Mouse (Mus musculus) olfactory bulb, adult 2 months (tissue): Measurements from ENCODE around the gene Gsta4.

Experiments used
- CTCF ChIP-seq: fragments of 200-500 bp; IDR thresholded peaks from 2 replicates; pipeline ENCODE4 v1.5.1; 2012; ENCODE audit warnings: low read depth, mild to moderate bottlenecking, low read length, moderate library complexity; ENCODE audit not compliant: insufficient read depth
- POLR2A ChIP-seq: fragments of 200-500 bp; IDR thresholded peaks from 2 replicates; pipeline ENCODE4 v1.6.1; 2012; ENCODE audit warnings: mild to moderate bottlenecking, low read depth, low read length, moderate library complexity; ENCODE audit not compliant: insufficient read depth

- TF ChIP-seq POLR2A (no peak), CTCF (no peak)
These were observed 3.5 kb upstream of the Gsta4 start for GRCm38 (mm10) chr9:78179071-78179470.
